Mouse (Mus musculus) frontal cortex, postnatal 10 days (tissue): Measurements from ENCODE around the gene Slc32a1.
A peak's percentile ranks its signal among the peaks of the same experiment; 100 is the strongest.

ENCODE experiments used
- DNase-seq, 2 experiments: peaks; one replicate each; pipeline ENCODE4 v3.0.0; 2022; ENCODE audit warnings: low spot score in 2 of 2, mixed read lengths in 1 of 2

Slc32a1 gene

GRCm38 (mm10) chr2:158611726-158612670, 1.4 kb downstream of the Slc32a1 start:
- no peak for DNase-seq

GRCm38 (mm10) chr2:158612671-158613250, 2.2 kb downstream of the Slc32a1 start:
- no peak for DNase-seq

GRCm38 (mm10) chr2:158613541-158614417, 3.2 kb downstream of the Slc32a1 start:
- peak; percentile 55 to 74 for DNase-seq

- no peak for DNase-seq
These were observed 3.9 kb downstream of the Slc32a1 start for GRCm38 (mm10) chr2:158614418-158614955.

GRCm38 (mm10) chr2:158615161-158615680, 4.7 kb downstream of the Slc32a1 start:
- no peak for DNase-seq

GRCm38 (mm10) chr2:158615702-158616101, 5.1 kb downstream of the Slc32a1 start:
- DNase-seq, result no peak

- DNase-seq, result peak in 1 of 2 experiments; percentile 37
These were observed 5.7 kb downstream of the Slc32a1 start for GRCm38 (mm10) chr2:158616296-158616695.

- DNase-seq, result no peak
These were observed 6.2 kb downstream of the Slc32a1 start for GRCm38 (mm10) chr2:158616790-158617189.

- DNase-seq, result peak; percentile 87 to 90
These were observed 14.2 kb downstream of the Slc32a1 start, which contains the start of gene Actr5 for GRCm38 (mm10) chr2:158624718-158625222. Gene Actr5, plus strand, starts transcription at chr2:158624888.

- no peak for DNase-seq
These were observed 14.7 kb downstream of the Slc32a1 start for GRCm38 (mm10) chr2:158625231-158625630.

GRCm38 (mm10) chr2:158625697-158626096, 15.1 kb downstream of the Slc32a1 start:
- DNase-seq, result no peak

- DNase-seq, result no peak
These were observed 18.3 kb downstream of the Slc32a1 start for GRCm38 (mm10) chr2:158628858-158629257.

- no peak for DNase-seq
These were observed 18.8 kb downstream of the Slc32a1 start for GRCm38 (mm10) chr2:158629414-158629813.

GRCm38 (mm10) chr2:158631873-158632272, 21.3 kb downstream of the Slc32a1 start:
- no peak for DNase-seq

- DNase-seq, result peak in 1 of 2 experiments; percentile 69
These were observed 31.3 kb downstream of the Slc32a1 start for GRCm38 (mm10) chr2:158641869-158642268.

- DNase-seq, result no peak
These were observed 32.0 kb downstream of the Slc32a1 start for GRCm38 (mm10) chr2:158642587-158642986.

GRCm38 (mm10) chr2:158643791-158644190, 33.2 kb downstream of the Slc32a1 start:
- DNase-seq, result no peak

- DNase-seq, result no peak
These were observed 40.8 kb downstream of the Slc32a1 start for GRCm38 (mm10) chr2:158651159-158651908.

- peak; percentile 59 to 76 for DNase-seq
These were observed 42.4 kb downstream of the Slc32a1 start for GRCm38 (mm10) chr2:158652985-158653384.

- DNase-seq, result no peak
These were observed 44.1 kb downstream of the Slc32a1 start for GRCm38 (mm10) chr2:158654717-158655116.
